Mouse (Mus musculus): Measurements from ENCODE around the gene Rgs10.

DNA sequence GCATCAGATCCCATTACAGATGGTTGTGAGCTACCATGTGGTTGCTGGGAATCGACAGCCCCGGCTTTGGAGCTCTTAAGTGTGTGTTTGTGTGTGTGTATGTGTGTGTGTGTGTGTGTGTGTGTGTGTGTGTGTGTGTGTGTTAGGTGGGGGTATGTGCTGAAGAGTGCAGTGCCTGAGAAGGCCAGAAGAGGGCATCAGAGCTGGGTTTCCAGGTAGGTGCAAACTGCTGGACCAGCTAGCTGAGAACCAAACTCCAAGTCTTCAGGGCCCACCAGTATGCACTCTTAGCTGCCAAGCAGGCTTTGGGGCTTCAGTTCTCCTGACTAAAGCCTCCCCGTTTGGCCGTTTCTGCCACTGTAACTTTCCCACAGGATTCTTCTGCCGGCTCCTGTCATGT lies 10.3 kb downstream of the Rgs10 start:
- TF ChIP-seq CTCF (IDR thresholded peaks at IDR 0.05; ENCODE audit: insufficient read depth, low read length) (peak; percentile 40; the same call in 1 of the 2 replicates), POLR2A (IDR thresholded peaks at IDR 0.05; ENCODE audit: borderline replicate concordance, extremely low read depth, low read depth, low read length) (no peak)
